Mouse (Mus musculus) sigmoid colon, adult 10 weeks (tissue): Measurements from ENCODE around the gene Cd164l2. TPM values are rescaled to one million over a fixed set of nuclear protein-coding genes. Genes with fewer than 3 reads are reported as not detected.

Experiments
- polyA plus RNA-seq: library from polyadenylated mRNA; stranded (reverse); fragments of 350-450 nt; fragmentation: Illumina TruSeq; extraction: RNeasy Lipid Tissue Mini Kit (QIAGEN cat#74804); gene quantifications from one replicate; pipeline ENCODE4 v1.2.3, GENCODE M21; 2014; ENCODE audit warnings: low read depth, low replicate concordance

Gene Cd164l2
- not detected for polyA plus RNA-seq

GRCm38 (mm10) chr4:133211751-133212561, at the start of gene Cd164l2, which contains the start of gene Gpr3:
Gene Cd164l2, plus strand, starts transcription at chr4:133212131.
Gene Gpr3, minus strand, starts transcription at chr4:133212536.

GRCm38 (mm10) chr4:133240490-133240921, 28.6 kb downstream of the Cd164l2 start, which contains the start of gene Map3k6:
Gene Map3k6, plus strand, starts transcription at chr4:133240818.

GRCm38 (mm10) chr4:133262882-133263281, 51.0 kb downstream of the Cd164l2 start, which contains the start of gene Sytl1:
Gene Sytl1, minus strand, starts transcription at chr4:133263113.

Other genes with a start within 250 kb of the Cd164l2 start
- 1.3 TPM for gene Fgr, start 238.0 kb upstream of the Cd164l2 start, polyA plus RNA-seq
- gene Ahdc1, start 200.9 kb upstream of the Cd164l2 start, polyA plus RNA-seq, result 2.9 TPM
- 162 TPM for gene Wasf2, start 81.6 kb upstream of the Cd164l2 start, polyA plus RNA-seq
- gene Gpr3, start 405 bp downstream of the Cd164l2 start, polyA plus RNA-seq, result not detected
- gene Map3k6, start 28.7 kb downstream of the Cd164l2 start, polyA plus RNA-seq, result 0.25 TPM
- 0.73 TPM for gene Sytl1, start 51.0 kb downstream of the Cd164l2 start, polyA plus RNA-seq
- gene Tmem222, start 65.7 kb downstream of the Cd164l2 start, polyA plus RNA-seq, result 1.3 TPM
- 4.4 TPM for gene Wdtc1, start 141.3 kb downstream of the Cd164l2 start, polyA plus RNA-seq
- gene Slc9a1, start 157.6 kb downstream of the Cd164l2 start, polyA plus RNA-seq, result 2.6 TPM